Mouse (Mus musculus): ENCODE results near the gene Yeats2. TPM values are rescaled to one million over a fixed set of nuclear protein-coding genes. Genes with fewer than 3 reads are reported as not detected.
"Not testable (repeated sequence)": the region's sequence is repeated elsewhere in the genome, so short reads cannot be mapped to it uniquely, and the experiment has no call there.

Yeats2 gene
- polyA plus RNA-seq, 1 experiment from 2014 or later = 53.3 TPM

- no peak for DNase-seq
- Histone ChIP-seq H3K4me2 (no peak overlapping the region), H3K9me3 (ENCODE audit: low read depth, low read length) (peaks cover 13% of the 10 kb centered on the region; the same call in 1 of the 2 replicates), H3K4me3 (ENCODE audit: low read depth, low read length) (no peak overlapping the region), H3K27ac (ENCODE audit: low read depth) (no peak overlapping the region), H3K27me3 (ENCODE audit: insufficient read depth, low read length) (no peaks in the 10 kb centered on the region), H3K9ac (no peak overlapping the region), H3K36me3 (ENCODE audit: insufficient read depth) (peaks cover 44% of the 10 kb centered on the region), H3K4me1 (ENCODE audit: insufficient read depth) (no peaks in the 10 kb centered on the region)
- no peak for ATAC-seq (ENCODE audit: insufficient read depth)
- no peak for TF ChIP-seq CTCF (IDR thresholded peaks at IDR 0.05; ENCODE audit: low read depth)
- 92% methylated on average over 8 of the region's 8 CpGs for WGBS
Measured at GRCm38 (mm10) chr16:20106996-20107395, 33.9 kb upstream of the Yeats2 start.

GRCm38 (mm10) chr16:20108961-20109360, 31.9 kb upstream of the Yeats2 start:
- ATAC-seq (ENCODE audit: insufficient read depth) (no peak), DNase-seq (no peak)
- no peaks in the 10 kb centered on the region for H3K27me3 ChIP-seq (ENCODE audit: insufficient read depth, low read length)
- H3K36me3 ChIP-seq (ENCODE audit: insufficient read depth) = peaks cover 44% of the 10 kb centered on the region
- H3K9me3 ChIP-seq (ENCODE audit: low read depth, low read length) = peaks cover 3% of the 10 kb centered on the region; the same call in 1 of the 2 replicates
- no peak overlapping the region for H3K4me3 ChIP-seq (ENCODE audit: low read depth, low read length)
- no peaks in the 10 kb centered on the region for H3K4me1 ChIP-seq (ENCODE audit: insufficient read depth)
- TF ChIP-seq CTCF (IDR thresholded peaks at IDR 0.05; ENCODE audit: low read depth) = peak; percentile 16
- H3K27ac ChIP-seq (ENCODE audit: low read depth) = no peak overlapping the region
- WGBS = 95% methylated on average over 6 of the region's 6 CpGs
- H3K9ac ChIP-seq = no peak overlapping the region
- no peak overlapping the region for H3K4me2 ChIP-seq

GRCm38 (mm10) chr16:20112649-20113048, 28.2 kb upstream of the Yeats2 start:
- 70% methylated on average over 2 of the region's 2 CpGs for WGBS
- Histone ChIP-seq H3K27me3 (ENCODE audit: insufficient read depth, low read length) (no peaks in the 10 kb centered on the region), H3K9me3 (ENCODE audit: low read depth, low read length) (no peaks in the 10 kb centered on the region), H3K4me1 (ENCODE audit: insufficient read depth) (no peaks in the 10 kb centered on the region), H3K27ac (ENCODE audit: low read depth) (no peak overlapping the region), H3K9ac (no peak overlapping the region), H3K4me2 (no peak overlapping the region), H3K4me3 (ENCODE audit: low read depth, low read length) (no peak overlapping the region), H3K36me3 (ENCODE audit: insufficient read depth) (peaks cover 45% of the 10 kb centered on the region)
- TF ChIP-seq CTCF (IDR thresholded peaks at IDR 0.05; ENCODE audit: low read depth) = no peak
- DNase-seq = peak; percentile 25
- peak; percentile 38; the same call in 1 of the 2 replicates for ATAC-seq (ENCODE audit: insufficient read depth)

GRCm38 (mm10) chr16:20116069-20116468, 24.8 kb upstream of the Yeats2 start:
- DNase-seq (peak; percentile 27), ATAC-seq (ENCODE audit: insufficient read depth) (no peak)
- Histone ChIP-seq H3K4me1 (ENCODE audit: insufficient read depth) (no peaks in the 10 kb centered on the region), H3K9me3 (ENCODE audit: low read depth, low read length) (no peaks in the 10 kb centered on the region), H3K4me3 (ENCODE audit: low read depth, low read length) (no peak overlapping the region), H3K4me2 (no peak overlapping the region), H3K36me3 (ENCODE audit: insufficient read depth) (peaks cover 44% of the 10 kb centered on the region), H3K9ac (no peak overlapping the region), H3K27me3 (ENCODE audit: insufficient read depth, low read length) (no peaks in the 10 kb centered on the region), H3K27ac (ENCODE audit: low read depth) (no peak overlapping the region)
- WGBS = 29% methylated on average over 4 of the region's 4 CpGs
- TF ChIP-seq CTCF (IDR thresholded peaks at IDR 0.05; ENCODE audit: low read depth) = no peak

GRCm38 (mm10) chr16:20126319-20126883, 14.5 kb upstream of the Yeats2 start:
- H3K27ac ChIP-seq (ENCODE audit: low read depth); H3K9me3 ChIP-seq (ENCODE audit: low read depth, low read length); H3K4me1 ChIP-seq (ENCODE audit: insufficient read depth); H3K4me3 ChIP-seq (ENCODE audit: low read depth, low read length); DNase-seq; H3K27me3 ChIP-seq (ENCODE audit: insufficient read depth, low read length); H3K9ac ChIP-seq; ATAC-seq (ENCODE audit: insufficient read depth); H3K4me2 ChIP-seq: not testable (repeated sequence)
- H3K36me3 ChIP-seq (ENCODE audit: insufficient read depth) = peaks cover 31% of the 10 kb centered on the region
- WGBS = 69% methylated on average over 10 of the region's 10 CpGs

- Histone ChIP-seq H3K4me3 (ENCODE audit: low read depth, low read length) (no peak overlapping the region), H3K36me3 (ENCODE audit: insufficient read depth) (peaks cover 12% of the 10 kb centered on the region; the same call in 1 of the 2 replicates), H3K27me3 (ENCODE audit: insufficient read depth, low read length) (no peaks in the 10 kb centered on the region), H3K4me2 (no peak overlapping the region), H3K9me3 (ENCODE audit: low read depth, low read length) (no peaks in the 10 kb centered on the region), H3K4me1 (ENCODE audit: insufficient read depth) (no peaks in the 10 kb centered on the region), H3K9ac (no peak overlapping the region), H3K27ac (ENCODE audit: low read depth) (no peak overlapping the region)
- DNase-seq (no peak), ATAC-seq (ENCODE audit: insufficient read depth) (no peak)
- WGBS = 51% methylated on average over 2 of the region's 2 CpGs
- TF ChIP-seq CTCF (IDR thresholded peaks at IDR 0.05; ENCODE audit: low read depth) = no peak
Measured at GRCm38 (mm10) chr16:20130397-20130796, 10.5 kb upstream of the Yeats2 start.

GRCm38 (mm10) chr16:20144568-20144967, 3.7 kb downstream of the Yeats2 start:
- H3K9ac ChIP-seq = no peak overlapping the region
- no peaks in the 10 kb centered on the region for H3K27me3 ChIP-seq (ENCODE audit: insufficient read depth, low read length)
- H3K4me1 ChIP-seq (ENCODE audit: insufficient read depth) = peaks cover 11% of the 10 kb centered on the region; the same call in 1 of the 2 replicates
- DNase-seq = no peak
- TF ChIP-seq CTCF (IDR thresholded peaks at IDR 0.05; ENCODE audit: low read depth) = no peak
- no peak overlapping the region for H3K4me3 ChIP-seq (ENCODE audit: low read depth, low read length)
- peaks cover 10% of the 10 kb centered on the region; the same call in 1 of the 2 replicates for H3K36me3 ChIP-seq (ENCODE audit: insufficient read depth)
- ATAC-seq (ENCODE audit: insufficient read depth) = no peak
- H3K9me3 ChIP-seq (ENCODE audit: low read depth, low read length) = no peaks in the 10 kb centered on the region
- H3K4me2 ChIP-seq = no peak overlapping the region
- H3K27ac ChIP-seq (ENCODE audit: low read depth) = no peak overlapping the region
- 94% methylated on average over 3 of the region's 3 CpGs for WGBS
